Mouse (Mus musculus) hindbrain, embryonic 16.5 days (tissue): ENCODE data around the gene Olfr159. TPM values are rescaled to one million over a fixed set of nuclear protein-coding genes. Genes with fewer than 3 reads are reported as not detected.
"Not testable (repeated sequence)": the region's sequence is repeated elsewhere in the genome, so short reads cannot be mapped to it uniquely, and the experiment has no call there.

ENCODE experiments used
- ATAC-seq: fragments of 200-750 bp; cut with Nextera tagmentation; 2 replicates; pipeline ENCODE4 v1.8.0; 2017; ENCODE audit warnings: moderate TSS enrichment, moderate library complexity
- H3K27ac ChIP-seq: fragments of 300-500 bp; sonication (generic); 2 replicates; pipeline ENCODE4 v1.5.1; 2014; ENCODE audit warnings: low read depth, mild to moderate bottlenecking, control low read depth, low read length, moderate library complexity
- H3K27me3 ChIP-seq: fragments of 300-500 bp; sonication (generic); replicated peaks from 2 replicates; pipeline ENCODE4 v1.6.1; 2014; ENCODE audit warnings: low read length; ENCODE audit not compliant: control insufficient read depth, insufficient read depth
- H3K36me3 ChIP-seq: fragments of 300-500 bp; sonication (generic); 2 replicates; pipeline ENCODE4 v1.6.1; 2014; ENCODE audit warnings: mild to moderate bottlenecking, low read length, moderate library complexity, mixed read lengths; ENCODE audit not compliant: control insufficient read depth, insufficient read depth
- H3K4me1 ChIP-seq: fragments of 300-500 bp; sonication (generic); 2 replicates; pipeline ENCODE4 v1.6.1; 2014; ENCODE audit warnings: low read depth, low read length; ENCODE audit not compliant: control insufficient read depth, insufficient read depth
- H3K4me2 ChIP-seq: fragments of 300-500 bp; sonication (generic); 2 replicates; pipeline ENCODE4 v1.6.1; 2014; ENCODE audit warnings: mild to moderate bottlenecking, low read length, control low read depth, moderate library complexity
- H3K4me3 ChIP-seq: fragments of 300-500 bp; sonication (generic); 2 replicates; pipeline ENCODE4 v1.5.1; 2014; ENCODE audit warnings: mild to moderate bottlenecking, low read length, control low read depth, moderate library complexity
- H3K9ac ChIP-seq: fragments of 300-500 bp; sonication (generic); 2 replicates; pipeline ENCODE4 v1.6.1; 2014; ENCODE audit warnings: low read depth, mild to moderate bottlenecking, control low read depth, low read length, moderate library complexity
- H3K9me3 ChIP-seq: fragments of 300-500 bp; sonication (generic); 2 replicates; pipeline ENCODE4 v1.6.1; 2014; ENCODE audit warnings: mild to moderate bottlenecking, low read length, moderate library complexity; ENCODE audit not compliant: control insufficient read depth
- WGBS: fragments of 180-500 bp; shearing (Covaris S2); extraction: QIAGEN DNeasy Blood & Tissue Kit; methylation state at CpG from one replicate; pipeline ENCODE4 v1.1.7; 2014; 5-methylcytosine and 5-hydroxymethylcytosine counted together
- polyA plus RNA-seq: library from polyadenylated mRNA; unstranded; fragments of >200 nt; fragmentation: Nextera tagmentation; extraction: Ambion mirVana; gene quantifications from 2 replicates; pipeline ENCODE4 v1.2.1, GENCODE M21; 2015

Gene Olfr159
- polyA plus RNA-seq = not detected in 2 replicates

GRCm38 (mm10) chr4:43770909-43771308 lies at the start of gene Olfr159:
TSS of gene Olfr159 (minus strand) at chr4:43771009.
- no peak for ATAC-seq
- no peaks in the 10 kb centered on the region for H3K9me3 ChIP-seq
- H3K4me2 ChIP-seq = no peak within 1 kb of the TSS
- no peak within 1 kb of the TSS for H3K9ac ChIP-seq
- H3K27me3 ChIP-seq = no peaks in the 10 kb centered on the region
- 84% methylated on average over 6 of the region's 6 CpGs for WGBS
- no peak within 1 kb of the TSS for H3K27ac ChIP-seq
- no peaks in the 10 kb centered on the region for H3K4me1 ChIP-seq
- H3K36me3 ChIP-seq = no peaks in the 10 kb centered on the region
- H3K4me3 ChIP-seq = no peak within 1 kb of the TSS

- Histone ChIP-seq H3K9ac (no peak overlapping the region), H3K27ac (no peak overlapping the region), H3K36me3 (no peaks in the 10 kb centered on the region), H3K4me1 (no peaks in the 10 kb centered on the region), H3K4me3 (no peak overlapping the region), H3K9me3 (0 out of 2 replicates have a peak, but pooled peaks cover 3% of the 10 kb centered on the region), H3K27me3 (no peaks in the 10 kb centered on the region), H3K4me2 (no peak overlapping the region)
- no peak for ATAC-seq
- 79% methylated on average over 7 of the region's 7 CpGs for WGBS
Measured at GRCm38 (mm10) chr4:43798936-43799335, 28.1 kb upstream of the Olfr159 start.

GRCm38 (mm10) chr4:43795844-43796243 lies 25.0 kb upstream of the Olfr159 start:
- 89% methylated on average over 5 of the region's 5 CpGs for WGBS
- not testable (repeated sequence) for H3K4me3 ChIP-seq, H3K4me2 ChIP-seq, H3K4me1 ChIP-seq, H3K36me3 ChIP-seq, H3K27me3 ChIP-seq, H3K9me3 ChIP-seq, H3K9ac ChIP-seq, H3K27ac ChIP-seq, ATAC-seq

- WGBS = 75% methylated on average over 6 of the region's 6 CpGs
- no peak for ATAC-seq
Measured at GRCm38 (mm10) chr4:43795296-43795695, 24.5 kb upstream of the Olfr159 start.

GRCm38 (mm10) chr4:43772304-43772703 lies 1.5 kb upstream of the Olfr159 start:
- Histone ChIP-seq H3K9me3 (no peaks in the 10 kb centered on the region), H3K27me3 (no peaks in the 10 kb centered on the region), H3K36me3 (no peaks in the 10 kb centered on the region), H3K4me2 (no peak overlapping the region), H3K4me1 (no peaks in the 10 kb centered on the region), H3K27ac (no peak overlapping the region), H3K9ac (no peak overlapping the region), H3K4me3 (no peak overlapping the region)
- no peak for ATAC-seq
- WGBS = 51% methylated on average over 2 of the region's 2 CpGs

More at GRCm38 (mm10) chr4:43795296-43795695, 24.5 kb upstream of the Olfr159 start:
- H3K9ac ChIP-seq = no peak overlapping the region
- no peak overlapping the region for H3K27ac ChIP-seq
- H3K4me1 ChIP-seq = no peaks in the 10 kb centered on the region
- no peaks in the 10 kb centered on the region for H3K36me3 ChIP-seq
- 0 out of 2 replicates have a peak, but pooled peaks cover 3% of the 10 kb centered on the region for H3K9me3 ChIP-seq
- no peak overlapping the region for H3K4me2 ChIP-seq
- H3K27me3 ChIP-seq = no peaks in the 10 kb centered on the region
- no peak overlapping the region for H3K4me3 ChIP-seq

- 58% methylated on average over 6 of the region's 6 CpGs for WGBS
- H3K4me2 ChIP-seq = no peak overlapping the region
- no peaks in the 10 kb centered on the region for H3K9me3 ChIP-seq
- no peaks in the 10 kb centered on the region for H3K27me3 ChIP-seq
- no peaks in the 10 kb centered on the region for H3K36me3 ChIP-seq
- H3K4me1 ChIP-seq = no peaks in the 10 kb centered on the region
- no peak overlapping the region for H3K9ac ChIP-seq
- no peak overlapping the region for H3K27ac ChIP-seq
- H3K4me3 ChIP-seq = no peak overlapping the region
- ATAC-seq = no peak
Measured at GRCm38 (mm10) chr4:43771626-43772025, 817 bp upstream of the Olfr159 start.

GRCm38 (mm10) chr4:43769374-43769773 lies 1.4 kb downstream of the Olfr159 start:
- WGBS = 92% methylated on average over 2 of the region's 2 CpGs
- no peak for ATAC-seq
- Histone ChIP-seq H3K9ac (no peak overlapping the region), H3K27me3 (no peaks in the 10 kb centered on the region), H3K9me3 (no peaks in the 10 kb centered on the region), H3K27ac (no peak overlapping the region), H3K4me3 (no peak overlapping the region), H3K4me2 (no peak overlapping the region), H3K36me3 (no peaks in the 10 kb centered on the region), H3K4me1 (no peaks in the 10 kb centered on the region)

GRCm38 (mm10) chr4:43768341-43768740 lies 2.5 kb downstream of the Olfr159 start:
- no peak for ATAC-seq
- no peaks in the 10 kb centered on the region for H3K27me3 ChIP-seq
- no peaks in the 10 kb centered on the region for H3K36me3 ChIP-seq
- WGBS = 84% methylated on average over 5 of the region's 5 CpGs
- H3K4me1 ChIP-seq = no peaks in the 10 kb centered on the region
- H3K4me2 ChIP-seq = no peak overlapping the region
- no peaks in the 10 kb centered on the region for H3K9me3 ChIP-seq
- no peak overlapping the region for H3K9ac ChIP-seq
- no peak overlapping the region for H3K4me3 ChIP-seq
- H3K27ac ChIP-seq = no peak overlapping the region

- H3K9me3 ChIP-seq = no peaks in the 10 kb centered on the region
- WGBS = 23% methylated on average over 7 of the region's 7 CpGs
- H3K36me3 ChIP-seq = no peaks in the 10 kb centered on the region
- no peak for ATAC-seq
- no peaks in the 10 kb centered on the region for H3K4me1 ChIP-seq
- no peaks in the 10 kb centered on the region for H3K27me3 ChIP-seq
- H3K4me3 ChIP-seq = no peak overlapping the region
- H3K9ac ChIP-seq = no peak overlapping the region
- no peak overlapping the region for H3K27ac ChIP-seq
- no peak overlapping the region for H3K4me2 ChIP-seq
Measured at GRCm38 (mm10) chr4:43763410-43763809, 7.4 kb downstream of the Olfr159 start.

GRCm38 (mm10) chr4:43761336-43761735 lies 9.5 kb downstream of the Olfr159 start:
- Histone ChIP-seq H3K4me2 (no peak overlapping the region), H3K4me1 (no peaks in the 10 kb centered on the region), H3K4me3 (no peak overlapping the region), H3K27ac (no peak overlapping the region), H3K9me3 (no peaks in the 10 kb centered on the region), H3K27me3 (no peaks in the 10 kb centered on the region), H3K36me3 (no peaks in the 10 kb centered on the region), H3K9ac (no peak overlapping the region)
- ATAC-seq = no peak
- WGBS = 77% methylated on average over 2 of the region's 2 CpGs
